Mouse (Mus musculus): Measurements from ENCODE around the gene Ric8a.

- TF ChIP-seq CTCF (IDR thresholded peaks at IDR 0.05; ENCODE audit: extremely low read depth, insufficient read depth, low read length) (no peak), POLR2A (IDR thresholded peaks at IDR 0.05; ENCODE audit: extremely low read depth, insufficient read depth, low read length) (no peak)
Observed at GRCm38 (mm10) chr7:140897863-140898262, 41.1 kb downstream of the Ric8a start.
